Mouse (Mus musculus): Measurements from ENCODE around the gene B4galt5. TPM values are rescaled to one million over a fixed set of nuclear protein-coding genes. Genes with fewer than 3 reads are reported as not detected.

Gene B4galt5
- polyA plus RNA-seq, 2 experiments from 2014 or later: 7.9 to 11.6 TPM

GRCm38 (mm10) chr2:167302641-167303040 lies 46.3 kb downstream of the B4galt5 start:
- ATAC-seq: no peak

- ATAC-seq: no peak
Observed at GRCm38 (mm10) chr2:167302031-167302430, 47.0 kb downstream of the B4galt5 start.

GRCm38 (mm10) chr2:167301601-167302000 lies 47.4 kb downstream of the B4galt5 start:
- no peak for ATAC-seq

- ATAC-seq: no peak
Observed at GRCm38 (mm10) chr2:167300943-167301497, 48.0 kb downstream of the B4galt5 start.

GRCm38 (mm10) chr2:167299861-167300667 lies 48.9 kb downstream of the B4galt5 start:
- ATAC-seq: no peak

- no peak for ATAC-seq
Observed at GRCm38 (mm10) chr2:167298729-167299705, 50.0 kb downstream of the B4galt5 start.

GRCm38 (mm10) chr2:167297985-167298384 lies 51.0 kb downstream of the B4galt5 start:
- ATAC-seq: no peak

GRCm38 (mm10) chr2:167294926-167295325 lies 54.1 kb downstream of the B4galt5 start:
- ATAC-seq: no peak

GRCm38 (mm10) chr2:167294216-167294615 lies 54.8 kb downstream of the B4galt5 start:
- no peak for ATAC-seq

GRCm38 (mm10) chr2:167293289-167294085 lies 55.5 kb downstream of the B4galt5 start:
- no peak for ATAC-seq

- ATAC-seq: no peak
Observed at GRCm38 (mm10) chr2:167292854-167293253, 56.1 kb downstream of the B4galt5 start.

- ATAC-seq: no peak
Observed at GRCm38 (mm10) chr2:167292151-167292591, 56.8 kb downstream of the B4galt5 start.

- no peak for ATAC-seq
Observed at GRCm38 (mm10) chr2:167291656-167292055, 57.3 kb downstream of the B4galt5 start.

GRCm38 (mm10) chr2:167281461-167281860 lies 67.5 kb downstream of the B4galt5 start:
- ATAC-seq: no peak

- no peak for ATAC-seq
Observed at GRCm38 (mm10) chr2:167280986-167281310, 68.0 kb downstream of the B4galt5 start.

GRCm38 (mm10) chr2:167280090-167280985 lies 68.6 kb downstream of the B4galt5 start:
- ATAC-seq: peak; percentile 57

GRCm38 (mm10) chr2:167278751-167279526 lies 70.0 kb downstream of the B4galt5 start:
- ATAC-seq: peak; percentile 49

- ATAC-seq: no peak
Observed at GRCm38 (mm10) chr2:167278011-167278410, 71.0 kb downstream of the B4galt5 start.

GRCm38 (mm10) chr2:167277026-167277425 lies 72.0 kb downstream of the B4galt5 start:
- ATAC-seq: no peak

- ATAC-seq: no peak
Observed at GRCm38 (mm10) chr2:167275856-167276255, 73.1 kb downstream of the B4galt5 start.
